Mouse (Mus musculus) forebrain, postnatal 0 days (tissue): ENCODE measurements around the gene Fitm2. TPM values are rescaled to one million over a fixed set of nuclear protein-coding genes. Genes with fewer than 3 reads are reported as not detected.
A peak's percentile ranks its signal among the peaks of the same experiment; 100 is the strongest.

Experiments
- ATAC-seq: fragments of 200-750 bp; cut with Nextera tagmentation; 2 replicates; pipeline ENCODE4 v1.8.0; 2017; ENCODE audit warnings: mild to moderate bottlenecking, moderate library complexity
- DNase-seq: peaks from one replicate; pipeline ENCODE4 v3.0.0-alpha.2; 2015
- H3K27ac ChIP-seq: fragments of 300-500 bp; sonication (generic); 2 replicates; pipeline ENCODE4 v1.5.1; 2014; ENCODE audit warnings: low read depth, mild to moderate bottlenecking, antibody characterized with exemption, low read length, moderate library complexity, mixed read lengths
- H3K27me3 ChIP-seq: fragments of 300-500 bp; sonication (generic); 2 replicates; pipeline ENCODE4 v1.6.1; 2014; ENCODE audit warnings: mild to moderate bottlenecking, low read length, mixed read lengths; ENCODE audit not compliant: insufficient read depth
- H3K36me3 ChIP-seq: fragments of 300-500 bp; sonication (generic); 2 replicates; pipeline ENCODE4 v1.6.1; 2014; ENCODE audit warnings: mild to moderate bottlenecking, moderate library complexity; ENCODE audit not compliant: insufficient read depth
- H3K4me1 ChIP-seq: fragments of 300-500 bp; sonication (generic); 2 replicates; pipeline ENCODE4 v1.6.1; 2014; ENCODE audit warnings: antibody characterized with exemption; ENCODE audit not compliant: insufficient read depth
- H3K4me2 ChIP-seq: fragments of 300-500 bp; sonication (generic); 2 replicates; pipeline ENCODE4 v1.6.1; 2014; ENCODE audit warnings: low read depth, mild to moderate bottlenecking, moderate library complexity
- H3K4me3 ChIP-seq: fragments of 300-500 bp; sonication (generic); 2 replicates; pipeline ENCODE4 v1.5.1; 2014; ENCODE audit warnings: low read depth, low read length, mixed read lengths
- H3K9ac ChIP-seq: fragments of 300-500 bp; sonication (generic); 2 replicates; pipeline ENCODE4 v1.6.1; 2014; ENCODE audit warnings: mild to moderate bottlenecking
- H3K9me3 ChIP-seq: fragments of 300-500 bp; sonication (generic); 2 replicates; pipeline ENCODE4 v1.6.1; 2016; ENCODE audit warnings: low read length
- CTCF ChIP-seq: sonication (generic); IDR thresholded peaks from 2 replicates; pipeline ENCODE4 v1.5.1; 2016; ENCODE audit warnings: antibody characterized with exemption, control low read depth, low read depth
- WGBS: fragments of 180-500 bp; shearing (Covaris S2); extraction: QIAGEN DNeasy Blood & Tissue Kit; methylation state at CpG from one replicate; pipeline ENCODE4 v1.1.7; 2014; 5-methylcytosine and 5-hydroxymethylcytosine counted together
- polyA plus RNA-seq: library from polyadenylated mRNA; unstranded; fragments of >200 nt; fragmentation: Nextera tagmentation; extraction: Ambion mirVana; gene quantifications from 2 replicates; pipeline ENCODE4 v1.2.1, GENCODE M21; 2015
- total RNA-seq: library from RNA; depleted of rRNA; stranded (reverse); fragments of >200 nt; gene quantifications from 2 replicates; pipeline ENCODE4 v1.2.3, GENCODE M21; 2014

Fitm2 gene
- total and polyA plus RNA-seq, 2 experiments from 2014 or later = 11.7 to 25.8 TPM

- H3K4me1 ChIP-seq = no peaks in the 10 kb centered on the region
- no peaks in the 10 kb centered on the region for H3K27me3 ChIP-seq
- no peak overlapping the region for H3K27ac ChIP-seq
- H3K9me3 ChIP-seq = no peaks in the 10 kb centered on the region
- no peak for TF ChIP-seq CTCF
- no peak for ATAC-seq
- no peak for DNase-seq
- no peaks in the 10 kb centered on the region for H3K36me3 ChIP-seq
- no peak overlapping the region for H3K4me3 ChIP-seq
- 53% methylated on average over 4 of the region's 4 CpGs for WGBS
- no peak overlapping the region for H3K9ac ChIP-seq
- no peak overlapping the region for H3K4me2 ChIP-seq
Observed at GRCm38 (mm10) chr2:163428346-163429011, 44.0 kb downstream of the Fitm2 start.

GRCm38 (mm10) chr2:163424597-163424996, 47.8 kb downstream of the Fitm2 start, which contains the start of gene Oser1:
Gene Oser1 (minus strand): TSS chr2:163424697.
- no peak within 1 kb of the TSS for H3K4me3 ChIP-seq
- no peak within 1 kb of the TSS for H3K4me2 ChIP-seq
- DNase-seq = no peak
- 0 out of 2 replicates have a peak, but pooled peaks cover 4% of the 10 kb centered on the region for H3K36me3 ChIP-seq
- 86% methylated on average over 6 of the region's 6 CpGs for WGBS
- H3K4me1 ChIP-seq = peaks cover 10% of the 10 kb centered on the region
- no peak for TF ChIP-seq CTCF
- no peak for ATAC-seq
- H3K27ac ChIP-seq = no peak within 1 kb of the TSS
- H3K9me3 ChIP-seq = no peaks in the 10 kb centered on the region
- no peak within 1 kb of the TSS for H3K9ac ChIP-seq
- H3K27me3 ChIP-seq = no peaks in the 10 kb centered on the region

GRCm38 (mm10) chr2:163422895-163423660, 49.4 kb downstream of the Fitm2 start:
- 0 out of 2 replicates have a peak, but pooled peaks cover 4% of the 10 kb centered on the region for H3K36me3 ChIP-seq
- TF ChIP-seq CTCF = no peak; the same call in 1 of the 2 replicates
- H3K27me3 ChIP-seq = no peaks in the 10 kb centered on the region
- 80% methylated on average over 9 of the region's 9 CpGs for whole genome bisulfite sequencing
- peaks cover 16% of the 10 kb centered on the region for H3K4me1 ChIP-seq
- no peaks in the 10 kb centered on the region for H3K9me3 ChIP-seq
- H3K4me2 ChIP-seq = no peak overlapping the region
- no peak overlapping the region for H3K4me3 ChIP-seq
- DNase-seq = no peak
- no peak for ATAC-seq
- H3K27ac ChIP-seq = no peak overlapping the region
- no peak overlapping the region for H3K9ac ChIP-seq

- no peak for TF ChIP-seq CTCF
- Histone ChIP-seq H3K36me3 (0 out of 2 replicates have a peak, but pooled peaks cover 4% of the 10 kb centered on the region), H3K9me3 (no peaks in the 10 kb centered on the region), H3K9ac (peak overlapping the region; percentile 78), H3K27me3 (no peaks in the 10 kb centered on the region), H3K4me3 (peak overlapping the region; percentile 77), H3K27ac (peak overlapping the region; percentile 92), H3K4me1 (peaks cover 22% of the 10 kb centered on the region), H3K4me2 (peak overlapping the region; percentile 73)
- ATAC-seq (no peak), DNase-seq (no peak)
- 26% methylated on average over 10 of the region's 10 CpGs for WGBS
Observed at GRCm38 (mm10) chr2:163420366-163420886, 52.0 kb downstream of the Fitm2 start.

- ATAC-seq (peak; percentile 99), DNase-seq (peak; percentile 100)
- Histone ChIP-seq H3K27me3 (no peaks in the 10 kb centered on the region), H3K4me3 (peak overlapping the region; percentile 77), H3K4me2 (peak overlapping the region; percentile 90), H3K36me3 (peaks cover 7% of the 10 kb centered on the region; the same call in 1 of the 2 replicates), H3K27ac (peak overlapping the region; percentile 92), H3K9me3 (no peaks in the 10 kb centered on the region), H3K4me1 (peaks cover 22% of the 10 kb centered on the region), H3K9ac (peak overlapping the region; percentile 78)
- WGBS = under 1% methylated on average over 61 of the region's 71 CpGs
- TF ChIP-seq CTCF = peak; percentile 53
Observed at GRCm38 (mm10) chr2:163419346-163420045, 52.9 kb downstream of the Fitm2 start.

- 1% methylated on average over 46 of the region's 50 CpGs for WGBS
- peak; percentile 19 for ATAC-seq
- no peak for DNase-seq
Observed at GRCm38 (mm10) chr2:163418841-163419345, 53.5 kb downstream of the Fitm2 start.

More at GRCm38 (mm10) chr2:163418841-163419345, 53.5 kb downstream of the Fitm2 start:
- TF ChIP-seq CTCF = no peak
- Histone ChIP-seq H3K4me1 (peaks cover 22% of the 10 kb centered on the region), H3K9me3 (no peaks in the 10 kb centered on the region), H3K27me3 (no peaks in the 10 kb centered on the region), H3K9ac (peak overlapping the region; percentile 68), H3K4me2 (peak overlapping the region; percentile 90), H3K27ac (peak overlapping the region; percentile 59), H3K4me3 (peak overlapping the region; percentile 77), H3K36me3 (peaks cover 11% of the 10 kb centered on the region; the same call in 1 of the 2 replicates)
